Mouse (Mus musculus): Measurements from ENCODE around the gene Fubp1. TPM values are rescaled to one million over a fixed set of nuclear protein-coding genes. Genes with fewer than 3 reads are reported as not detected.

Gene Fubp1
- polyA plus RNA-seq, 1 experiment: 142 TPM

DNA sequence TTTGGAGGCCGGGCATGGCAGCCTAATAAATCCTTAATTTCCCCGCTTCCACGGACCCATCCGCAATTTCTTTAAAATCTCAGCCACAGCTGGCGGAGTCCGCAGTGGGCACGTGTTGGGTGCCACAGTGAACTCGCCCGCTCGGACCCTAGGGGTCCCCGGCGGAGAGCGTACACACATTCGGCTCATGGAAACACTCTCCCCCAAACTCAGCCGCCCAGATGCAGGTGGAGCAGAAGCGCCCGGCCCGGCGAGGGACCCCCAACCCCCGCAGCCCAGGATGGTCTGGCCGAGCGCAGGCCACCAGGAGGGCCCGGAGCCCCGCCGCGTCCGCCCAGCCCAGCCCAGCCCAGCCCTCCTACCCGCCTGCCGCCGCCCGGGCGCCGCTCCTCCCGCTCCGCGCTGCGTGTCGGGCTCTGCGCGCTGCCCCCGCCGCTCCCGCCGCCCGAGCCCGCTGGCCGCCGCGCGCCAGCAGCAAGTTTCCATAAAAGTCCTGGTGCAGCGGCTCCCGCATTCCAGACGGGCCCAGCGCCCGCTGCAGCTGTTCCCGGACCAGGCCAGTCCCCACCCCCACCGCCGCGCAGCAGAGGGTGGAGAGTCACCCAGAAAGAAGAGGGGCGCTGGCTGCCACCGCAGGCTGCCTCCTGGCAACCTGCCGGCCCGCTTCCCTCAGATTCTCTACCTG, 55.3 kb downstream of the Fubp1 start:
- Histone ChIP-seq H3K4me3 (ENCODE audit: insufficient read depth, low read length) (peak overlapping the region; percentile 69), H3K27ac (ENCODE audit: insufficient read depth, low read length) (peak overlapping the region; percentile 80), H3K4me1 (ENCODE audit: control insufficient read depth, insufficient read depth, low read length) (0 out of 2 replicates have a peak, but pooled peaks cover 2% of the 10 kb centered on the region)
- no peak for TF ChIP-seq CTCF (IDR thresholded peaks at IDR 0.05; ENCODE audit: borderline replicate concordance, insufficient read depth, low read length)
- no peak; the same call in 1 of the 2 replicates for TF ChIP-seq POLR2A (IDR thresholded peaks at IDR 0.05; ENCODE audit: low read depth, low read length)

DNA sequence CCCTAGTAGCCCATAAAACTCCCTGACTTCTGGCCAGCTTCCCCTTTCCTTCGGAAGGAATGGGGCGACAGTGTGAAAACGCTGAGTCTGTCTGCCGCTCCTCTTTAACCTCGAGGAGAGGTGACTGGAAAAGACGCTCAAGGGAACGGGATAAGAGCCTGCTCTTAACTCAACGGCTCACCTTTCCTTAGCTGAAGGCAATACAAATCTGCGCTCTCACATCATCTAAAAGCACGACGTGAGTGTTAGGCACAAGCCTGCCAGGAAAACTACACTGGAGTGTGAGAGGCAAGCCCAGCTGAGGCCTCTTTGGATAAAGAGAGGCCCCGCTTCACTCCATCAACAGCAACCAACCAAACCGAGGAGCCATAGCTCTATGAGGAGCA, 55.8 kb downstream of the Fubp1 start, which contains the start of gene Nexn:
Nexn (minus strand) TSS at position 315 of the 386 bp plus-strand sequence.
- TF ChIP-seq POLR2A (IDR thresholded peaks at IDR 0.05; ENCODE audit: low read depth, low read length) (peak; percentile 57; the same call in 1 of the 2 replicates), CTCF (IDR thresholded peaks at IDR 0.05; ENCODE audit: borderline replicate concordance, insufficient read depth, low read length) (no peak)
- H3K27ac ChIP-seq (ENCODE audit: insufficient read depth, low read length): peak within 1 kb of the TSS; percentile 80
- 0 out of 2 replicates have a peak, but pooled peaks cover 2% of the 10 kb centered on the region for H3K4me1 ChIP-seq (ENCODE audit: control insufficient read depth, insufficient read depth, low read length)
- peak within 1 kb of the TSS; percentile 69 for H3K4me3 ChIP-seq (ENCODE audit: insufficient read depth, low read length)

DNA sequence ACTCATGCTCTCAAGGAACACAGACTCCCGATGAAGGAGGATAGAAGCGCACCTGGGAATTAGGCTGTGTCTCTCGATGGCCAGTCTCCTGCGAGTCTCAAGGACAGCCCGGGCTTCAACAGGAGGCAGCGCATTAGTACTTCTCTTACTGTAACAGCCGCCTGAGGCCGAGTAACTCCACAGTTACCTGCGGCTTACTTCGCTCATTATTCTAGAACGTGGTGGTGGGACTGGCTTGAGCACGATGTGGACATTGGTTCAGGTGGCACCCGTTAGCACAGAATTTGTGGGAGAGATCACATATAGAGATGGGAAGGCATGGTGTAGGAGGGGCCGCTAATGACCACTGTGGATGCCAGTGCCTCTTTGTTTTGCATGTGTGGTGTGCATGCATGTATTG, 57.9 kb downstream of the Fubp1 start:
- Histone ChIP-seq H3K4me3 (ENCODE audit: insufficient read depth, low read length) (no peak overlapping the region), H3K4me1 (ENCODE audit: control insufficient read depth, insufficient read depth, low read length) (no peaks in the 10 kb centered on the region), H3K27ac (ENCODE audit: insufficient read depth, low read length) (no peak overlapping the region)
- TF ChIP-seq POLR2A (IDR thresholded peaks at IDR 0.05; ENCODE audit: low read depth, low read length) (no peak), CTCF (IDR thresholded peaks at IDR 0.05; ENCODE audit: borderline replicate concordance, insufficient read depth, low read length) (no peak)

DNA sequence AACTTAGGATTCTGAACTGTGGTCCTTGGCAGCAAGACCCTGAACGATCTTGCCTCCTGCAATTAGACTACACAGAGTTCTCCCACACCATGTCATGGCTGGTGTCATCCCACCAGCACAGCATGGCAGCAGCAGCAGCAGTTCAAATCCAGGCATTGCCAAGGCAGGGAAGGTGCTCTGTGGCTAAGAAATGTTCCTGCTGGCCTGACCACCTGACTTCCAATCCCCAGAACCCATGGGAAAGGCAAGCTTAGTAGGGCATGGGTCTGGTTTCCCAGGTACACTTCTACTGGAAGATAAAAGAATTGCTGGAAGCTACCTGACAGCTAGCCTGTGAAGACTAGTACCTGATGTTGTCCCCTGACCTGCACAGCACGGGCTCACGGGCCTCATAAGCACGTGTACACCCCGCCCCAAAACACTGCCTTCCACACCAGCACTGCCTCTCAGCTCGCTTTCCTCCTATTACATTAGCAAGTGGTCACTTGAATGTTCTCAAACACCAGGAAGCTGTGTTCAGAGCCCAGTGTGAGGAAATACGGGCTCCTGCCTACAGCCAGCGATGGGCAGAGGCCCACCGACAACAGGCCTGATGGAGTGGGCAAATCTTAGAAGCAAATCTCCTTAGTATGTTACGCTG, 61.0 kb downstream of the Fubp1 start:
- H3K4me1 ChIP-seq (ENCODE audit: control insufficient read depth, insufficient read depth, low read length): peaks cover 2% of the 10 kb centered on the region; the same call in 1 of the 2 replicates
- no peak overlapping the region for H3K27ac ChIP-seq (ENCODE audit: insufficient read depth, low read length)
- H3K4me3 ChIP-seq (ENCODE audit: insufficient read depth, low read length): no peak overlapping the region
- TF ChIP-seq CTCF (IDR thresholded peaks at IDR 0.05; ENCODE audit: borderline replicate concordance, insufficient read depth, low read length) (no peak), POLR2A (IDR thresholded peaks at IDR 0.05; ENCODE audit: low read depth, low read length) (no peak)

DNA sequence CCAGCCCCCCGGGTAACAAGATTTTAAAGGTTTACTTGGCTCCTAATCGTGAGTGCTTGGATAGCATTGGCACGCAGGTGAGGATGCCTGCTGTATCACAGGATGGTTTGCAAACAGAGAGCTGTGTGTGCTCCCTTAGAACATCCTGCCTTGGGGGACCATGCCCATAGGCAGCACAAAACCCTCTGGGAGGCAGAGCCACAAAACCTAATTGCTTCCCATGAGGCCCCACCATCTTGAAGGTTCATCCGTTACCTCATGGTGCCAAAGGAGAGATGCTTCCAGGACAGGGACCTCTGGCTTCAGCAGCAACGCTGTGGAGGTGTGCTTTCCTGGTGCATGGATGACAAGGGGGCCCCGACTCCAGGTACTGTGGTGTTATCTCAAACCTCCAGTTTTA, 61.7 kb downstream of the Fubp1 start:
- Histone ChIP-seq H3K4me3 (ENCODE audit: insufficient read depth, low read length) (no peak overlapping the region), H3K27ac (ENCODE audit: insufficient read depth, low read length) (no peak overlapping the region), H3K4me1 (ENCODE audit: control insufficient read depth, insufficient read depth, low read length) (peaks cover 2% of the 10 kb centered on the region; the same call in 1 of the 2 replicates)
- no peak for TF ChIP-seq CTCF (IDR thresholded peaks at IDR 0.05; ENCODE audit: borderline replicate concordance, insufficient read depth, low read length)
- no peak for TF ChIP-seq POLR2A (IDR thresholded peaks at IDR 0.05; ENCODE audit: low read depth, low read length)

DNA sequence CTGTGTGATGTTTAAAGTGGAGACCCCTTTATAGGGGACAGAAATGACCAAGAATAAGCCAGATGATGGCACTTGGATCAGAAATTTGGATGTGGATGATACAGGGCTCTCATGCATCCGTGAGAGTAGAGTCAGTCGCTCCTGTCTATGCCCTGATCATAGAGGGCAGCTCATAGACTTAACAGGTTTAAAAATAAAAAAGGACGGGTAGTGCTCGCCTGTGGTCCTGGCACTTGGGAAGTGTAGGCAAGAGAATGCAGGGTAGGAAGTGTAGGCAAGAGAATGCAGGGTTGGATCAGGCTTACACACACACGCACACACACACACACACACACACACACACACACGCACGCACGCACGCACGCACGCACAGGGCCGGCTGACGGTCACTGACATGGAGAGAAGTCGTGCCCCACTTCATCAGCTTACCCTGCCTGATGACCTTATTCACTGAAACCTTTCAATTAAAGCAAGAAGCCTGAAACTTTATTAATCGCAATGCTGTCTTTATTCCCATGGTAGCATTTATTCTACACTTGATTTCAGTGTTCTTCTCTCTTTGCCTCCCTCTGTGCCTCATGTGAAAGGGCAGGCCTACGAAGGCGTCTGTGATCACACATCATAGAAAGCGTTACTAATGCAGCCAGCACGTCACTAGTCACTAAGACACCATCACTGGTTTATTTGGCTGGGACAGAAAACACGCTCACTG, 62.9 kb downstream of the Fubp1 start:
- H3K4me3 ChIP-seq (ENCODE audit: insufficient read depth, low read length): no peak overlapping the region
- peaks cover 2% of the 10 kb centered on the region; the same call in 1 of the 2 replicates for H3K4me1 ChIP-seq (ENCODE audit: control insufficient read depth, insufficient read depth, low read length)
- no peak for TF ChIP-seq POLR2A (IDR thresholded peaks at IDR 0.05; ENCODE audit: low read depth, low read length)
- no peak for TF ChIP-seq CTCF (IDR thresholded peaks at IDR 0.05; ENCODE audit: borderline replicate concordance, insufficient read depth, low read length)
- no peak overlapping the region for H3K27ac ChIP-seq (ENCODE audit: insufficient read depth, low read length)

DNA sequence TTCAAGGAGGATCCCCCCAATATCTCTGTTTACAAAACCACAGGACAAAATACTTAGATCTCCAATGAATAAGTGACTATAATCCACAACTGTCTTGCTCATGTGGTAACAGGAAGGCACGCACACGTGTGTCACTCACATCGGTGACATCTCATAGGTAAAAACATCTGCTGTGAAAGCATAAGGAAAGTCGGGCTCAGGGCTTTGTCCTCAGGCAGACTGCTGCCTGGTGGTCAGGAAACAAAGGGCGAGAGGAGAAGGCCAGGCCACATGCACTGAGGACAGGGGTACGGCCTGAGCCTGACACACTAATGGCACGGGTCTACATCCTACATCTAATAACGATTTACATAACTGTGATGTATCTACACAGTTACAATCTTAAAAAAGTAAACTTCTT, 64.8 kb downstream of the Fubp1 start:
- H3K4me3 ChIP-seq (ENCODE audit: insufficient read depth, low read length): no peak overlapping the region
- TF ChIP-seq POLR2A (IDR thresholded peaks at IDR 0.05; ENCODE audit: low read depth, low read length) (no peak), CTCF (IDR thresholded peaks at IDR 0.05; ENCODE audit: borderline replicate concordance, insufficient read depth, low read length) (no peak)
- no peak overlapping the region for H3K27ac ChIP-seq (ENCODE audit: insufficient read depth, low read length)
- H3K4me1 ChIP-seq (ENCODE audit: control insufficient read depth, insufficient read depth, low read length): peaks cover 5% of the 10 kb centered on the region; the same call in 1 of the 2 replicates

DNA sequence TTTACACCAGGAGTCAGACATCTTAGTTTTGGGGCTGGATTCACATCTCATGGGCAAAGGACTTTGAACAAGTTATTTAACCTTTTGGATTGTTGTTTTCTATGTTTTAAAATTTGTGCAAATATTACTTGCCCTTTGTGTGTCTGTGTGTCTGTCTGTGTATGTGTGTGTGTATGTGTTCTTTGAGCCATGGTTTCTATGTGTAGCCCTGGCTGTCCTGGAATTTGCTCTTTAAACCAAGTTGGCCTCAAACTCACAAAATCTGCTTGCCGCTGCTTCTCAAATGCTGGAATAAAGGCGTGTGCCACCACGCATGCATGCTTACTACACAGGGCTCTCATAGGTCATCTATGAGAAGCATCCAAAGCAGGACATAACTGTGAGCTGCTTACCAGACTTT, 66.7 kb downstream of the Fubp1 start:
- H3K4me1 ChIP-seq (ENCODE audit: control insufficient read depth, insufficient read depth, low read length): peaks cover 5% of the 10 kb centered on the region; the same call in 1 of the 2 replicates
- no peak for TF ChIP-seq CTCF (IDR thresholded peaks at IDR 0.05; ENCODE audit: borderline replicate concordance, insufficient read depth, low read length)
- no peak for TF ChIP-seq POLR2A (IDR thresholded peaks at IDR 0.05; ENCODE audit: low read depth, low read length)
- no peak overlapping the region for H3K27ac ChIP-seq (ENCODE audit: insufficient read depth, low read length)
- no peak overlapping the region for H3K4me3 ChIP-seq (ENCODE audit: insufficient read depth, low read length)

DNA sequence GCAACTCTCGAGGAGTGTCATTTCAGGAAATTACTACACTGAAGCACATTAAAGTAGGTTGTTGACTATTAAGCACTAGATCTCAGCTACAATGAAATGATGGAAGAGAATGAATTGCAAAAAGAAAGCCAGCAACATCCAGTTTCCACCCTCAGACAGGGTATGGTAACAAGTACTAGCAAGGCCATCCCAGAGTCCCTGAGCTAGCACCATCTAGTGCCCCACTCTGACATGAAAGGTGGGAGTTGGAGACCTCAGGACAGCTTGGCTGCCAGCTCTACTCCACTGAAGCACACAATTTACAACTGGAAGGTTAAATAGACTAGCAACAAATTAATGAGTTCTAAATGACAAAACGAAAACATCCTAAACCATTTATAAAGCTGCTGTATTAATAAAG, 67.7 kb downstream of the Fubp1 start:
- TF ChIP-seq POLR2A (IDR thresholded peaks at IDR 0.05; ENCODE audit: low read depth, low read length): no peak
- no peak for TF ChIP-seq CTCF (IDR thresholded peaks at IDR 0.05; ENCODE audit: borderline replicate concordance, insufficient read depth, low read length)
- no peak overlapping the region for H3K27ac ChIP-seq (ENCODE audit: insufficient read depth, low read length)
- no peak overlapping the region for H3K4me3 ChIP-seq (ENCODE audit: insufficient read depth, low read length)
- peaks cover 5% of the 10 kb centered on the region; the same call in 1 of the 2 replicates for H3K4me1 ChIP-seq (ENCODE audit: control insufficient read depth, insufficient read depth, low read length)
